Mouse (Mus musculus): ENCODE measurements around the gene Srpk2.

DNA sequence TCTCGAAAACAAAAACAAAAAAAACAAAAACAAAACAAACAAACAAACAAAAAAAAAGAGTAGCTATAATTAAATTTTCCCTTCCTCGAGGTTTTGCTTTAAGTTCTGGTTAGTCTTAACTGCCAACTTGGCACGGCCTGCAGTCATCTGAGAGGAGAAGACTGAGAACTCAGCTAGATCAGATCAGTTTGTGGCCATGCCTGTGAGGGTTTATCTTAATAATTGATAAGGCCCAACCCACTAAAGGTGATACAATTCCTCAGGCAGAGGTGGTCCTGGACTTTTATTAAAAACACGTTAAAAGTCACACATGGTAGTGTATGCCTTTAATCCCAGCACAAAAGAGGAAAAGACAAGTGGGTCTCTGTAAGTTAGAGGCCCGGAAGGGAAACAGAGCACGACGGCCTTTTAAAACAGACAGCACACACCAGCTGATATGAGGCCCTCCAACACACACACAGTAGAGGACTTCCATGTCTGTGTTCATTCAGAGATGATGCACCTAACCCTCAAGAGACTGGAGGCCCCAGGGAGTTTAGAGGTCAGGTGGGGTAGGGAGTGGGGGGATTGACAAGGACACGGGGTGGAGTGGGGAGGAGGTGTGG is 87.1 kb downstream of the Srpk2 start:
- TF ChIP-seq GABPA (IDR thresholded peaks at IDR 0.05; ENCODE audit: insufficient replicate concordance, low read depth, low read length) (no peak), KAT2A (IDR thresholded peaks at IDR 0.05; ENCODE audit: insufficient replicate concordance, low read length) (no peak), POLR2A (IDR thresholded peaks at IDR 0.05; ENCODE audit: low read depth, low read length) (no peak), TCF12 (IDR thresholded peaks at IDR 0.05; ENCODE audit: low read depth, low read length) (no peak), ZNF384 (IDR thresholded peaks at IDR 0.05; ENCODE audit: low read depth, low read length) (no peak), CTCF (conservative IDR thresholded peaks at IDR 0.05 in 1 of 2, IDR thresholded peaks at IDR 0.05 in 1 of 2; ENCODE audit: low read depth in 2 of 2, low read length in 2 of 2) (no peak), SMC3 (IDR thresholded peaks at IDR 0.05; ENCODE audit: low read depth, low read length) (no peak), HCFC1 (IDR thresholded peaks at IDR 0.05; ENCODE audit: low read depth, low read length) (no peak), MAZ (IDR thresholded peaks at IDR 0.05; ENCODE audit: low read depth, low read length) (no peak), NRF1 (IDR thresholded peaks at IDR 0.05; ENCODE audit: low read depth, low read length) (no peak), BHLHE40 (IDR thresholded peaks at IDR 0.05; ENCODE audit: low read depth, low read length) (no peak), RAD21 (IDR thresholded peaks at IDR 0.05; ENCODE audit: low read depth, low read length) (no peak), MXI1 (IDR thresholded peaks at IDR 0.05; ENCODE audit: low read depth, low read length) (no peak)
